8 mouse cellular contexts compared by ENCODE assay signal in genomic region chr2:18766441-18766820, GRCm38 (mm10).
DNase-seq lines count a peak whose midpoint lies in the region; ATAC-seq and TF ChIP-seq lines count a peak whose summit lies in the region.

No protein-coding gene starts in this region.

- ATAC-seq in heart, embryonic 15.5 days (replicated peaks; ENCODE audit: insufficient number of reproducible peaks, insufficient read depth, low FRiP score, low read depth) = no peak
- ATAC-seq in Patski = peak; percentile 18
- ATAC-seq in hindbrain, embryonic 15.5 days (ENCODE audit: low FRiP score, low read depth) = no peak; the same call in 1 of the 2 replicates
- ATAC-seq in cerebellum, adult (ENCODE audit: insufficient number of reproducible peaks, low FRiP score, low TSS enrichment) = no peak

- H3K36me3 ChIP-seq in heart, embryonic 15.5 days = no peaks in the 10 kb centered on the region
- no peaks in the 10 kb centered on the region for H3K36me3 ChIP-seq in hindbrain, embryonic 15.5 days
- H3K36me3 ChIP-seq in midbrain, embryonic 10.5 days = no peaks in the 10 kb centered on the region

- no peak for TF ChIP-seq CTCF in Patski (IDR thresholded peaks at IDR 0.05)

- 0 out of 2 replicates have a peak, but pooled peaks cover 2% of the 10 kb centered on the region for H3K4me1 ChIP-seq in heart, embryonic 15.5 days (replicated peaks)
- 0 out of 2 replicates have a peak, but pooled peaks cover 5% of the 10 kb centered on the region for H3K4me1 ChIP-seq in hindbrain, embryonic 15.5 days (replicated peaks)
- H3K4me1 ChIP-seq in midbrain, embryonic 10.5 days = peaks cover 16% of the 10 kb centered on the region

- no peaks in the 10 kb centered on the region for H3K27me3 ChIP-seq in heart, embryonic 15.5 days
- no peaks in the 10 kb centered on the region for H3K27me3 ChIP-seq in Patski
- H3K27me3 ChIP-seq in hindbrain, embryonic 15.5 days = no peaks in the 10 kb centered on the region
- H3K27me3 ChIP-seq in midbrain, embryonic 10.5 days (ENCODE audit: low read depth, poor library complexity, severe bottlenecking) = peaks cover 28% of the 10 kb centered on the region

- H3K9me3 ChIP-seq in heart, embryonic 15.5 days (replicated peaks) = no peaks in the 10 kb centered on the region
- H3K9me3 ChIP-seq in hindbrain, embryonic 15.5 days = no peaks in the 10 kb centered on the region
- H3K9me3 ChIP-seq in midbrain, embryonic 10.5 days (replicated peaks) = peaks cover 4% of the 10 kb centered on the region; the same call in 1 of the 2 replicates

- peak overlapping the region; percentile 84 for H3K4me3 ChIP-seq in heart, embryonic 15.5 days
- H3K4me3 ChIP-seq in hindbrain, embryonic 15.5 days = peak overlapping the region; percentile 74
- H3K4me3 ChIP-seq in midbrain, embryonic 10.5 days = peak overlapping the region; percentile 76

- DNase-seq in heart, postnatal 4 days = no peak
- peak; percentile 42 for DNase-seq in Patski (ENCODE audit: low read depth, low spot score)
- no peak for DNase-seq in midbrain, embryonic 10.5 days (ENCODE audit: low spot score)
- no peak for DNase-seq in B cell, adult 2 months
- no peak for DNase-seq in gastrocnemius, postnatal 25 days

- WGBS in heart, embryonic 15.5 days = 40% methylated on average over 4 of the region's 4 CpGs
- WGBS in hindbrain, embryonic 15.5 days = 39% methylated on average over 4 of the region's 4 CpGs
- 46% methylated on average over 4 of the region's 4 CpGs for WGBS in midbrain, embryonic 10.5 days

- POLR2A ChIA-PET in Patski (lab: Charles Lee) = interaction anchor here (0.6 to 2.6 kb wide), 6 partner anchors 88 to 722 kb away, joined by 4 to 6 read pairs (median 4); no protein-coding TSS in a partner anchor

- peak overlapping the region; percentile 77 for H3K4me2 ChIP-seq in heart, embryonic 15.5 days
- peak overlapping the region; percentile 62 for H3K4me2 ChIP-seq in hindbrain, embryonic 15.5 days

- peak overlapping the region; percentile 96 for H3K9ac ChIP-seq in heart, embryonic 15.5 days
- peak overlapping the region; percentile 92 for H3K9ac ChIP-seq in hindbrain, embryonic 15.5 days

- in situ Hi-C loops in Patski (cut with MboI; ENCODE audit: low pct_unique_long_range_greater_than_20kb) = loop anchor here (10.0 kb wide), 5 partner anchors 92 to 712 kb away; partner anchors contain the start of genes 4930426L09Rik, Bmi1, Commd3 and Dnajc1

- peak overlapping the region; percentile 98 for H3K27ac ChIP-seq in heart, embryonic 15.5 days
- H3K27ac ChIP-seq in hindbrain, embryonic 15.5 days (replicated peaks) = peak overlapping the region; percentile 94
- H3K27ac ChIP-seq in midbrain, embryonic 10.5 days (replicated peaks) = peak overlapping the region; percentile 97

- CTCF ChIA-PET in Patski (lab: Charles Lee) = interaction anchor here (1.4 to 2.7 kb wide), 3 partner anchors 32 to 720 kb away, joined by 3 to 9 read pairs (median 6); no protein-coding TSS in a partner anchor
